Mouse (Mus musculus) limb, embryonic 10.5 days (tissue): ENCODE measurements at regions not wholly inside any gene's neighbourhood (a gene's known extent, or its start where the extent isn't known, plus 50 kb on each side); places are given as distances from the start of the nearest gene placed in this dataset.

ENCODE experiments used
- DNase-seq: peaks from one replicate; pipeline ENCODE4 v3.0.0-alpha.2; 2017; ENCODE audit warnings: low spot score
- H3K27ac ChIP-seq: fragments of 300-500 bp; sonication (generic); 2 replicates; pipeline ENCODE4 v1.5.1; 2016; ENCODE audit warnings: mild to moderate bottlenecking
- H3K27me3 ChIP-seq: fragments of 300-500 bp; sonication (generic); 2 replicates; pipeline ENCODE4 v1.6.1; 2016; ENCODE audit warnings: low read depth, mild to moderate bottlenecking; ENCODE audit not compliant: poor library complexity, severe bottlenecking
- H3K36me3 ChIP-seq: fragments of 300-500 bp; sonication (generic); 2 replicates; pipeline ENCODE4 v1.6.1; 2016; ENCODE audit warnings: mild to moderate bottlenecking, moderate library complexity
- H3K4me1 ChIP-seq: fragments of 300-500 bp; sonication (generic); 2 replicates; pipeline ENCODE4 v1.6.1; 2016
- H3K4me3 ChIP-seq: fragments of 300-500 bp; sonication (generic); 2 replicates; pipeline ENCODE4 v1.5.1; 2016; ENCODE audit warnings: mild to moderate bottlenecking, moderate library complexity
- H3K9me3 ChIP-seq: fragments of 300-500 bp; sonication (generic); replicated peaks from 2 replicates; pipeline ENCODE4 v1.6.1; 2016; ENCODE audit warnings: mild to moderate bottlenecking
- WGBS: fragments of 180-500 bp; shearing (Covaris S2); methylation state at CpG from one replicate; pipeline ENCODE4 v1.1.7; 2016; 5-methylcytosine and 5-hydroxymethylcytosine counted together

GRCm38 (mm10) chr3:23374341-23374740, 1297.9 kb downstream of the Tbl1xr1 start:
- H3K27me3 ChIP-seq: no peaks in the 10 kb centered on the region
- no peaks in the 10 kb centered on the region for H3K36me3 ChIP-seq
- DNase-seq: no peak
- H3K4me3 ChIP-seq: no peak overlapping the region
- H3K27ac ChIP-seq: no peak overlapping the region
- no peaks in the 10 kb centered on the region for H3K4me1 ChIP-seq
- WGBS: 88% methylated on average over 5 of the region's 5 CpGs
- H3K9me3 ChIP-seq: no peaks in the 10 kb centered on the region

- DNase-seq: no peak
- Histone ChIP-seq H3K4me1 (peaks cover 10% of the 10 kb centered on the region), H3K9me3 (no peaks in the 10 kb centered on the region), H3K36me3 (no peaks in the 10 kb centered on the region), H3K27me3 (peaks cover 7% of the 10 kb centered on the region; the same call in 1 of the 2 replicates), H3K27ac (no peak overlapping the region), H3K4me3 (no peak overlapping the region)
- 81% methylated on average over 1 of the region's 1 CpGs for WGBS
These were observed 1328.4 kb downstream of the Tbl1xr1 start for GRCm38 (mm10) chr3:23404877-23405276.

GRCm38 (mm10) chr3:23409431-23409830, 1333.0 kb downstream of the Tbl1xr1 start:
- no peaks in the 10 kb centered on the region for H3K36me3 ChIP-seq
- H3K27ac ChIP-seq: no peak overlapping the region
- no peak overlapping the region for H3K4me3 ChIP-seq
- DNase-seq: peak; percentile 49
- H3K4me1 ChIP-seq: peaks cover 10% of the 10 kb centered on the region
- peaks cover 7% of the 10 kb centered on the region; the same call in 1 of the 2 replicates for H3K27me3 ChIP-seq
- H3K9me3 ChIP-seq: no peaks in the 10 kb centered on the region

GRCm38 (mm10) chr3:23426956-23427355, 1350.5 kb downstream of the Tbl1xr1 start:
- Histone ChIP-seq H3K36me3 (no peaks in the 10 kb centered on the region), H3K4me3 (no peak overlapping the region), H3K4me1 (no peaks in the 10 kb centered on the region), H3K27me3 (no peaks in the 10 kb centered on the region), H3K9me3 (no peaks in the 10 kb centered on the region), H3K27ac (no peak overlapping the region)
- WGBS: 87% methylated on average over 3 of the region's 3 CpGs
- DNase-seq: no peak

GRCm38 (mm10) chr3:23435016-23435415, 1358.6 kb downstream of the Tbl1xr1 start:
- no peaks in the 10 kb centered on the region for H3K27me3 ChIP-seq
- no peaks in the 10 kb centered on the region for H3K9me3 ChIP-seq
- no peaks in the 10 kb centered on the region for H3K4me1 ChIP-seq
- H3K4me3 ChIP-seq: no peak overlapping the region
- no peaks in the 10 kb centered on the region for H3K36me3 ChIP-seq
- no peak overlapping the region for H3K27ac ChIP-seq
- DNase-seq: no peak

GRCm38 (mm10) chr3:23457720-23458119, 1381.3 kb downstream of the Tbl1xr1 start:
- H3K9me3 ChIP-seq: no peaks in the 10 kb centered on the region
- 83% methylated on average over 1 of the region's 1 CpGs for WGBS
- no peaks in the 10 kb centered on the region for H3K36me3 ChIP-seq
- H3K4me1 ChIP-seq: no peaks in the 10 kb centered on the region
- no peak overlapping the region for H3K4me3 ChIP-seq
- no peak overlapping the region for H3K27ac ChIP-seq
- no peaks in the 10 kb centered on the region for H3K27me3 ChIP-seq
- no peak for DNase-seq

GRCm38 (mm10) chr3:23499889-23500288, 1423.4 kb downstream of the Tbl1xr1 start:
- Histone ChIP-seq H3K27me3 (no peaks in the 10 kb centered on the region), H3K9me3 (no peaks in the 10 kb centered on the region), H3K4me3 (no peak overlapping the region), H3K36me3 (no peaks in the 10 kb centered on the region), H3K4me1 (no peaks in the 10 kb centered on the region), H3K27ac (no peak overlapping the region)
- 67% methylated on average over 1 of the region's 1 CpGs for WGBS
- DNase-seq: no peak

GRCm38 (mm10) chr3:23547546-23547945, 1471.1 kb downstream of the Tbl1xr1 start:
- Histone ChIP-seq H3K27me3 (no peaks in the 10 kb centered on the region), H3K9me3 (no peaks in the 10 kb centered on the region), H3K27ac (no peak overlapping the region), H3K4me3 (no peak overlapping the region), H3K36me3 (no peaks in the 10 kb centered on the region), H3K4me1 (no peaks in the 10 kb centered on the region)
- 85% methylated on average over 3 of the region's 3 CpGs for WGBS
- no peak for DNase-seq

- no peak overlapping the region for H3K4me3 ChIP-seq
- no peaks in the 10 kb centered on the region for H3K9me3 ChIP-seq
- no peaks in the 10 kb centered on the region for H3K4me1 ChIP-seq
- no peak overlapping the region for H3K27ac ChIP-seq
- DNase-seq: no peak
- H3K27me3 ChIP-seq: no peaks in the 10 kb centered on the region
- H3K36me3 ChIP-seq: no peaks in the 10 kb centered on the region
- WGBS: 73% methylated on average over 2 of the region's 2 CpGs
These were observed 1487.9 kb downstream of the Tbl1xr1 start for GRCm38 (mm10) chr3:23564340-23564739.

GRCm38 (mm10) chr3:23568806-23569205, 1492.4 kb downstream of the Tbl1xr1 start:
- no peak overlapping the region for H3K27ac ChIP-seq
- no peaks in the 10 kb centered on the region for H3K4me1 ChIP-seq
- no peaks in the 10 kb centered on the region for H3K36me3 ChIP-seq
- no peaks in the 10 kb centered on the region; the same call in 1 of the 2 replicates for H3K9me3 ChIP-seq
- H3K27me3 ChIP-seq: no peaks in the 10 kb centered on the region
- no peak overlapping the region for H3K4me3 ChIP-seq
- DNase-seq: no peak
- WGBS: 95% methylated on average over 12 of the region's 12 CpGs

GRCm38 (mm10) chr3:23592506-23593141, 1516.2 kb downstream of the Tbl1xr1 start:
- DNase-seq: no peak
- no peaks in the 10 kb centered on the region for H3K36me3 ChIP-seq
- 90% methylated on average over 3 of the region's 3 CpGs for WGBS
- H3K27ac ChIP-seq: no peak overlapping the region
- H3K4me1 ChIP-seq: no peaks in the 10 kb centered on the region
- no peaks in the 10 kb centered on the region for H3K9me3 ChIP-seq
- no peak overlapping the region for H3K4me3 ChIP-seq
- no peaks in the 10 kb centered on the region for H3K27me3 ChIP-seq

GRCm38 (mm10) chr3:23601469-23601868, 1525.0 kb downstream of the Tbl1xr1 start:
- no peaks in the 10 kb centered on the region for H3K4me1 ChIP-seq
- H3K36me3 ChIP-seq: no peaks in the 10 kb centered on the region
- no peak overlapping the region for H3K4me3 ChIP-seq
- WGBS: 91% methylated on average over 3 of the region's 3 CpGs
- no peak for DNase-seq
- no peaks in the 10 kb centered on the region for H3K27me3 ChIP-seq
- H3K9me3 ChIP-seq: no peaks in the 10 kb centered on the region; the same call in 1 of the 2 replicates
- no peak overlapping the region for H3K27ac ChIP-seq

GRCm38 (mm10) chr3:23610054-23610453, 1533.6 kb downstream of the Tbl1xr1 start:
- Histone ChIP-seq H3K4me3 (no peak overlapping the region), H3K9me3 (no peaks in the 10 kb centered on the region), H3K4me1 (no peaks in the 10 kb centered on the region), H3K36me3 (no peaks in the 10 kb centered on the region), H3K27me3 (no peaks in the 10 kb centered on the region), H3K27ac (no peak overlapping the region)
- 86% methylated on average over 2 of the region's 2 CpGs for WGBS
- DNase-seq: no peak
